Mouse (Mus musculus): ENCODE data around the gene Zar1.
"Not testable (repeated sequence)": the region's sequence is repeated elsewhere in the genome, so short reads cannot be mapped to it uniquely, and the experiment has no call there.

Gene Zar1

DNA sequence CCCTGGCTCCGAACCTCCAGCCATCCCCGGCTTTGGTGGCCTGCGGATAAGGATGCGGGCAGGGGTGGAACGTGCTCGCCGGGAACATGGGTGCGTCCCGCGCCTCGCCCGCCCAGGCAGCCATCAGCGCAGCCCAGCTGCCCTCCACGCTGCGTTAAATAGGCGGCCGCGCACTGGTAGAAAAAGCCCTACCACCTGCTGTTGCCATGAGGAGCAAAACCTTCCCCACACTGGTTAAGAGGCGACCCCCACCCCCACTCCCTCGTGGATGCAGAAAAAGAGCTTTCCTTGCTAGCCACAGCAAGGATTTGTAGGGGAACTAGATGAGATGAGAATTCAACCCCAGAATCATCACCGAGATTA is at the start of gene Zar1:
Zar1 (minus strand) TSS at position 285 of the 363 bp plus-strand sequence.
- DNase-seq (ENCODE audit: low spot score in 2 of 2), result not testable (repeated sequence)

DNA sequence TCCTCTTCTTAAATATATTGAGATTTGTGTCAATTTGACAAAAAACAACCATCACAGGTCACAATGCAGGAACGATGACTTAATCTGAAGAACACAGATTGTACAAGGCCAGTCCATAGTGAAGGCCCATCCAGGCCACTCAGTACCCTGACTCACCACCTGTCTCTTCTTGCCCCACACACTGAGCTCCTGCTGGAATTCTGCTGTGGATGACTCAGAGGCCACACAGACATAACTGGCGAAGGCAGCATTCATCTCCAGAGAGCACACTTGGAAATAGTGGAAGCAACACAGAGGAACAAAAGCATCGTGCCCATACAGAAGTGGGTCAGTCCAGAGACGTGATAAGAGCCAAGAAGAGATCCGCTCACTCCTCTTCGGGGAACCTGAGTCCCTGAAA is 49.0 kb upstream of the Zar1 start:
- no peak for DNase-seq (ENCODE audit: low spot score in 2 of 2)

GRCm38 (mm10) chr5:72621022-72621421 is 40.0 kb upstream of the Zar1 start:
- DNase-seq (ENCODE audit: low spot score in 2 of 2), result no peak

DNA sequence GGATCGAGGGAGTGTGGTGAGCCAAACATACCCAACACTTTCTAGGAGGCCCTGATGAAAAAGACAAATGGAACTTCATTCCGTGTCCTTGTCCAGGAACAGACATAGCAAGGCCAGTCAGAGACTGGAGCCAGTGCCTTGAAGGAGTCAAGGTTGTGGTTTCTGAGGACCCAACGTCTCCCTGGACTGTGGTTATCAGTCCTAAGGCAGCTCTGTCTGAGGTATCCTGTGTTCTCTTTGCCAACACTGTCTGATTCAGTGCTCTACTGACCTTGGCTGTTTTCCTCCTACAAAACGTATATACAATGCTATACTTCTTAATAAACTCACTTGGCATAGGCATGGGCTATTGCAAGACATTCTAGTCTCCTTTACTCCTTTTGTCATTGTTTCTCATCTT is 36.4 kb upstream of the Zar1 start:
- DNase-seq (ENCODE audit: low spot score in 2 of 2), result no peak

- DNase-seq (ENCODE audit: low spot score in 2 of 2), result no peak
Observed at GRCm38 (mm10) chr5:72603138-72603537, 22.1 kb upstream of the Zar1 start.

GRCm38 (mm10) chr5:72601006-72601405 is 20.0 kb upstream of the Zar1 start:
- DNase-seq (ENCODE audit: low spot score in 2 of 2), result no peak

GRCm38 (mm10) chr5:72587192-72587681 is 6.2 kb upstream of the Zar1 start, which contains the start of gene Gm5868:
Gene Gm5868 (minus strand): TSS chr5:72587551.
- DNase-seq (ENCODE audit: low spot score in 2 of 2), result no peak

GRCm38 (mm10) chr5:72586667-72587191 is 5.7 kb upstream of the Zar1 start:
- DNase-seq (ENCODE audit: low spot score in 2 of 2), result not testable (repeated sequence)

GRCm38 (mm10) chr5:72586122-72586521 is 5.1 kb upstream of the Zar1 start:
- not testable (repeated sequence) for DNase-seq (ENCODE audit: low spot score in 2 of 2)

- peak in 1 of 2 experiments; percentile 63 for DNase-seq (ENCODE audit: low spot score in 2 of 2)
Observed at GRCm38 (mm10) chr5:72580088-72580969, 725 bp downstream of the Zar1 start.

- DNase-seq (ENCODE audit: low spot score in 2 of 2), result not testable (repeated sequence)
Observed at GRCm38 (mm10) chr5:72579599-72579998, 1.5 kb downstream of the Zar1 start.

- no peak for DNase-seq (ENCODE audit: low spot score in 2 of 2)
Observed at GRCm38 (mm10) chr5:72565621-72566020, 15.4 kb downstream of the Zar1 start.

- DNase-seq (ENCODE audit: low spot score in 2 of 2), result not testable (repeated sequence)
Observed at GRCm38 (mm10) chr5:72563183-72563582, 17.9 kb downstream of the Zar1 start.

- DNase-seq (ENCODE audit: low spot score in 2 of 2), result no peak
Observed at GRCm38 (mm10) chr5:72560976-72561628, 20.0 kb downstream of the Zar1 start.

- peak; percentile 93 to 98 for DNase-seq (ENCODE audit: low spot score in 2 of 2)
Observed at GRCm38 (mm10) chr5:72559544-72560049, 21.5 kb downstream of the Zar1 start, which contains the start of gene Nfxl1. Gene Nfxl1 (minus strand): TSS chr5:72559684.

- DNase-seq (ENCODE audit: low spot score in 2 of 2), result peak; percentile 56 to 81
Observed at GRCm38 (mm10) chr5:72558716-72559526, 22.1 kb downstream of the Zar1 start.

DNA sequence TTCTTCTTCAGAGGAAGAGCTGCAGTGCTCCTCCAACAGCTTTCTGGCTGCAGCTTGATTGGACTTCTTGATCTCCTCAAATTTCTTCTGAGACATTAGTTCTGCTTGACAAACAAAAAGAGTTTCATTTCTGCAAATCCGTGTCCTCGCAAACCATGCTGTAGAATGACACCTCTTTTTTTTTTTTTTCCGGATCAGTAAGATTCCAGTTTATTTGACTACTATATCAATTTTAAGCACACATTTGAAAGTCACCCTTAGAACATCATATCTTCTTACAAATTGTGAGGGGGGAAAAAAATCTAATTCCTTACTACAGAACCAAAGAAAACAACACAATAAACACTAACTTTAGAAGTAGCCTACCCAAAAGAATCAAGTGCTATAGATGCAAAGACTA is 24.8 kb downstream of the Zar1 start:
- no peak for DNase-seq (ENCODE audit: low spot score in 2 of 2)

DNA sequence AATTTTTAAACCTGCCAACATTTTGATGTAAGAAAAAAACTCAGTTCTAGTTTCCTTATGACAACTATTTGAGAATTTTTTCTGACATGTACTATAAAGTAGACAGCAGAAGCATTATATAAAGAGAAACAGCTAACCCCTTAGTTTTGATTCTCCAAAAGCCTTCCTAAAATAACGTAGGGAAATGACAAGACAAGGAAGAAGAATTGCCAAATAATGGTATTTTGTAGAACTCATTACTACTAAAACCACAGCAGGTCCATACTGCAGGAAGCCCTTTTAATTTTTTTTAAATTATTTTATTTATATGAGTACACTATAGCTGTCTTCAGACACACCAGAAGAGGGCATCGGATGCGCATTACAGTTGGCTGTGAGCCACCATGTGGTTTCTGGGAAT is 29.8 kb downstream of the Zar1 start:
- DNase-seq (ENCODE audit: low spot score in 2 of 2), result peak in 1 of 2 experiments; percentile 21

- no peak for DNase-seq (ENCODE audit: low spot score in 2 of 2)
Observed at GRCm38 (mm10) chr5:72528896-72529295, 52.2 kb downstream of the Zar1 start.

Data from spleen, postnatal 4 days (tissue).